Mouse (Mus musculus): Measurements from ENCODE around the gene Gm10697.
"Not testable (repeated sequence)": the region's sequence is repeated elsewhere in the genome, so short reads cannot be mapped to it uniquely, and the experiment has no call there.

Gene Gm10697

GRCm38 (mm10) chr3:94072544-94072943, at the start of gene Gm10697:
Gene Gm10697, minus strand, starts transcription at chr3:94072644.
- not testable (repeated sequence) for DNase-seq

DNA sequence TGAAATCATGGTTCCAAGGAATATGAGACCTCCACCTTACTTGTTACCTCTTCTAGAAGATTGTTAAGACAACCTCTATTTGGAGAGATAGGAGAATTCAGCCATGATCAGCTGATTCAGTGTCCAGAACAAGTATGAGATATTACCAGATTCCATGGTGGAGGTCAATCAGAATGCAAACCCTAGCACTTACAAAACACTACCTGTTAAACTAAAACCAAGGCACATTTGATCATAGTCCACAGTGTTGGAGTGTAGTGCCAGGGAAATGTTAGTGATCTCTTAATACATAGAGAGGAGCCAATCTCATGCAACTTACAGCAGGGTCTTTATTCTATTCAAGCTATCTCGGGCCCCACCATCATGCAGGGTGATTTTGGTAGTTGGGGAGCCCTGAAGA, 42.6 kb upstream of the Gm10697 start:
- not testable (repeated sequence) for DNase-seq

DNA sequence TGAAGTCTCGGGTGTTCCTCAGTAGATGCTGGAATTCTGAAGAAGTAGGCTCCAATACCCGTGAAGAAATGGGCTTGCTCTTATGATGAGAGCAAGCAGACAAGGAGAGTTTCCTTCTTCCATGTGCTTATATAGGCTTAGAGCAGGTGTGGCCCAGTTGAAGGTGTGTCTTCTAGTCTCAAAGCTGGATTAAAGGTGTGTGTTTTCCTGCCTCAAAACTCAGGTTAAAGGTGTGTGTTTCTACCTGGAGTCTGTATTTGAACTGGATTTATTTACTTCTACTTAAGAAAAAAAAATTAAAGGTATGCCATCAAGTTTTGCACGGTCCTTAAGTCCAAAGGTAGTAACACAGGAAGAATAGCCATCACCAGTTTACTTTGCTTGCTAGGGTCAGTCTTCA, 17.7 kb downstream of the Gm10697 start, which contains the start of gene Gm9125:
Gene Gm9125 (minus strand): TSS at position 101 of the 400 bp plus-strand sequence.
- not testable (repeated sequence) for DNase-seq

- not testable (repeated sequence) for DNase-seq
Measured at GRCm38 (mm10) chr3:94049566-94050121, 22.8 kb downstream of the Gm10697 start.

GRCm38 (mm10) chr3:94038241-94038640, 34.2 kb downstream of the Gm10697 start:
- DNase-seq = not testable (repeated sequence)

- DNase-seq = not testable (repeated sequence)
Measured at GRCm38 (mm10) chr3:94034400-94034799, 38.0 kb downstream of the Gm10697 start.

All from spleen, adult 18-20 months (tissue).